Mouse (Mus musculus) liver, embryonic 11.5 days (tissue): ENCODE measurements around the gene Wfdc9. TPM values are rescaled to one million over a fixed set of nuclear protein-coding genes. Genes with fewer than 3 reads are reported as not detected.

ENCODE experiments used
- ATAC-seq: fragments of 200-750 bp; cut with Nextera tagmentation; replicated peaks from 2 replicates; pipeline ENCODE4 v1.8.0; 2017; ENCODE audit warnings: moderate number of reproducible peaks, mild to moderate bottlenecking, moderate TSS enrichment, moderate library complexity; ENCODE audit not compliant: low FRiP score
- DNase-seq: peaks from one replicate; pipeline ENCODE4 v3.0.0-alpha.2; 2017; ENCODE audit warnings: low spot score
- H3K27ac ChIP-seq: fragments of 300-500 bp; sonication (generic); 2 replicates; pipeline ENCODE4 v1.5.1; 2014; ENCODE audit warnings: mild to moderate bottlenecking, low read depth, low read length, control low read depth
- H3K27me3 ChIP-seq: fragments of 300-500 bp; sonication (generic); replicated peaks from 2 replicates; pipeline ENCODE4 v1.6.1; 2014; ENCODE audit warnings: low read length, mixed read lengths; ENCODE audit not compliant: control insufficient read depth, insufficient read depth
- H3K36me3 ChIP-seq: fragments of 300-500 bp; sonication (generic); 2 replicates; pipeline ENCODE4 v1.6.1; 2014; ENCODE audit warnings: mild to moderate bottlenecking, low read length, moderate library complexity, mixed read lengths; ENCODE audit not compliant: control insufficient read depth, insufficient read depth
- H3K4me1 ChIP-seq: fragments of 300-500 bp; sonication (generic); replicated peaks from 2 replicates; pipeline ENCODE4 v1.6.1; 2014; ENCODE audit warnings: low read length, mixed read lengths; ENCODE audit not compliant: control insufficient read depth, insufficient read depth
- H3K4me2 ChIP-seq: fragments of 300-500 bp; sonication (generic); 2 replicates; pipeline ENCODE4 v1.6.1; 2014; ENCODE audit warnings: mild to moderate bottlenecking, control low read depth, moderate library complexity
- H3K4me3 ChIP-seq: fragments of 300-500 bp; sonication (generic); 2 replicates; pipeline ENCODE4 v1.5.1; 2014; ENCODE audit warnings: low read depth, low read length, control low read depth
- H3K9ac ChIP-seq: fragments of 300-500 bp; sonication (generic); 2 replicates; pipeline ENCODE4 v1.6.1; 2014; ENCODE audit warnings: low read depth, low read length, control low read depth
- H3K9me3 ChIP-seq: fragments of 300-500 bp; sonication (generic); 2 replicates; pipeline ENCODE4 v1.6.1; 2016; ENCODE audit warnings: low read length, inconsistent platforms, mixed read lengths; ENCODE audit not compliant: control insufficient read depth
- WGBS: fragments of 180-500 bp; shearing (Covaris S2); extraction: QIAGEN DNeasy Blood & Tissue Kit; methylation state at CpG from one replicate; pipeline ENCODE4 v1.1.7; 2014; 5-methylcytosine and 5-hydroxymethylcytosine counted together
- polyA plus RNA-seq: library from polyadenylated mRNA; unstranded; fragments of >200 nt; fragmentation: Nextera tagmentation; extraction: Ambion mirVana; gene quantifications from 2 replicates; pipeline ENCODE4 v1.2.1, GENCODE M21; 2014

Gene Wfdc9
- polyA plus RNA-seq, 1 experiment from 2014 or later: not detected

DNA sequence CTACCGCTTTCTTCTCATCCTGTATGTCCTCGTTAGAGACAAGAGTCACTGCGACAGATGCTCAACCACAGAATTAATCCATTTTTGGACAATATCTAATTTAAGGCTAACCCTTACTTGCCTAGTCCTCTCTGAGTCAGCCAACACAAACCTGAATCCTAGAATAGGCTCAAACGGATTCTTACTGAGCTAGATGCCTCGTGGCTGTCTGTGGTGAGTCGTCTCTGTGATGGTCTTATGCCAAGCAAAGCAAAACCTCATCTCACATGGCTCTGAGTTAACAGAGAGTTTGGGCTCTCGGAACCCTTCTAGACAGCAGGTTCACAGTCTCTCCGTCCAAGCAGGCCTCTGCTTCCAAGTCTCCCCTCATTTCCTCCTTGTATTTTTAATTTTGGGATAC is 52.0 kb downstream of the Wfdc9 start:
- WGBS: 87% methylated on average over 8 of the region's 8 CpGs

DNA sequence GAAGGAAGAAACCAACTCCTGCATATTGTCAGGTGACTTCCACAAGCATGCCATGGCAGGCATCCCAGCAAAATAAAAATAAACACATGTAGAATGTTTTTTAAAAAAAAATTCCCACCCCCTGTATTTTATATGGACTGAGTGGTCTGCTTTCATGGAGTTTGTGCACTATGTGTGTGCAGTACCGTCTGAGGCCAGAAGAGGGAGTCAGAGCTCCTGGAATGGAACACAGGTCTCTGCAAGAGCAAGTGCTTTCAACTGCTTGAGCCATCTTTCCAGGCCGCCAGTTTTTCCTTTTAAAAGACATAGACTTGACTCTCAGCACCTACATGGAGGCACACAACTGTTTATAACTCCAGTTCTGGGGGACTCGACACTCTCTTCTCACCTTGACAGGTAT is 52.9 kb downstream of the Wfdc9 start:
- no peaks in the 10 kb centered on the region for H3K4me1 ChIP-seq
- H3K27me3 ChIP-seq: no peaks in the 10 kb centered on the region
- H3K27ac ChIP-seq: no peak overlapping the region
- no peaks in the 10 kb centered on the region for H3K36me3 ChIP-seq
- 87% methylated on average over 3 of the region's 3 CpGs for WGBS
- no peak overlapping the region for H3K4me3 ChIP-seq
- no peak overlapping the region for H3K4me2 ChIP-seq
- DNase-seq (no peak), ATAC-seq (no peak)
- no peak overlapping the region for H3K9ac ChIP-seq
- no peaks in the 10 kb centered on the region for H3K9me3 ChIP-seq

More for the DNA sequence above, 52.0 kb downstream of the Wfdc9 start:
- Histone ChIP-seq H3K4me3 (no peak overlapping the region), H3K4me2 (no peak overlapping the region), H3K27me3 (no peaks in the 10 kb centered on the region), H3K4me1 (no peaks in the 10 kb centered on the region), H3K27ac (no peak overlapping the region), H3K9me3 (no peaks in the 10 kb centered on the region), H3K36me3 (no peaks in the 10 kb centered on the region), H3K9ac (no peak overlapping the region)
- ATAC-seq (no peak), DNase-seq (no peak)

DNA sequence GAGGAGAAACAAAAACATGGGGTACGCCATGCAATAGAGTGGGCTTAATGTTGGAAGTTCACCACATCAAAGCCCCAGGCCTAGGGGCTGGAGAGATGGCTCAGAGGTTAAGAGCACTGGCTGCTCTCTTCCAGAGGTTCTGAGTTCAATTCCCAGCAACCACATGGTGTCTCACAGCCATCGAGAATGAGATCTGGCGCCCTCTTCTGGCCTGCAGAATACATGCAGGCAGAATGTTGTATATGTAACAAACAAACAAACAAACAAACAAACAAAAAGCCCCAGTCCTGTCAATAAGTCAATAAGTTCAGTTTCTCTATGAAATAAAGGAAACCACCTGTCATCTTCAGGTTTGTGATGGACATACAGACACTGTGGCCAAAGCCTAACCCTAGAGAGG is 56.2 kb downstream of the Wfdc9 start:
- WGBS: 66% methylated on average over 3 of the region's 3 CpGs
- Histone ChIP-seq H3K9me3 (no peaks in the 10 kb centered on the region), H3K4me1 (no peaks in the 10 kb centered on the region), H3K4me2 (no peak overlapping the region), H3K36me3 (no peaks in the 10 kb centered on the region), H3K27ac (no peak overlapping the region), H3K9ac (no peak overlapping the region), H3K27me3 (no peaks in the 10 kb centered on the region), H3K4me3 (no peak overlapping the region)
- no peak for DNase-seq
- no peak for ATAC-seq

Other genes starting within 250 kb of the Wfdc9 start
- gene Sdc4, start 212.7 kb downstream of the Wfdc9 start, polyA plus RNA-seq: 38.9 and 39.2 TPM in 2 replicates
- gene Sys1, start 199.6 kb downstream of the Wfdc9 start, polyA plus RNA-seq: 49.1 and 52.8 TPM in 2 replicates
- gene Gm20458, start 195.6 kb downstream of the Wfdc9 start, polyA plus RNA-seq: 4.4 and 7.4 TPM in 2 replicates
- not detected in 2 replicates for gene Trp53tg5, start 182.9 kb downstream of the Wfdc9 start, polyA plus RNA-seq
- 2.1 TPM in 2 replicates for gene Dbndd2, start 170.5 kb downstream of the Wfdc9 start, polyA plus RNA-seq
- gene Pigt, start 159.1 kb downstream of the Wfdc9 start, polyA plus RNA-seq: 52.1 and 58.7 TPM in 2 replicates
- 8.2 and 9.1 TPM in 2 replicates for gene Wfdc2, start 94.2 kb downstream of the Wfdc9 start, polyA plus RNA-seq
- gene Spint3, start 83.1 kb downstream of the Wfdc9 start, polyA plus RNA-seq: not detected in 2 replicates
- gene Wfdc6a, start 71.1 kb downstream of the Wfdc9 start, polyA plus RNA-seq: not detected in 2 replicates
- gene Eppin, start 63.0 kb downstream of the Wfdc9 start, polyA plus RNA-seq: not detected in 2 replicates
- gene Wfdc6b, start 43.1 kb downstream of the Wfdc9 start, polyA plus RNA-seq: not detected in 2 replicates
- gene Wfdc8, start 43.0 kb downstream of the Wfdc9 start, polyA plus RNA-seq: not detected in 2 replicates
- not detected in 2 replicates for gene Wfdc16, start 17.8 kb downstream of the Wfdc9 start, polyA plus RNA-seq
- gene Wfdc10, start 537 bp downstream of the Wfdc9 start, polyA plus RNA-seq: not detected in 2 replicates
- gene Wfdc11, start 17.5 kb upstream of the Wfdc9 start, polyA plus RNA-seq: not detected in 2 replicates
- gene Wfdc13, start 28.5 kb upstream of the Wfdc9 start, polyA plus RNA-seq: not detected in 2 replicates
- gene Spint4, start 41.9 kb upstream of the Wfdc9 start, polyA plus RNA-seq: not detected in 2 replicates
- gene Spint5, start 58.7 kb upstream of the Wfdc9 start, polyA plus RNA-seq: not detected in 2 replicates
- 0.18 and 0.38 TPM in 2 replicates for gene Wfdc3, start 89.3 kb upstream of the Wfdc9 start, polyA plus RNA-seq
- gene Dnttip1, start 89.4 kb upstream of the Wfdc9 start, polyA plus RNA-seq: 50.3 and 50.5 TPM in 2 replicates
- gene Ube2c, start 113.3 kb upstream of the Wfdc9 start, polyA plus RNA-seq: 482 and 522 TPM in 2 replicates
- gene Tnnc2, start 123.4 kb upstream of the Wfdc9 start, polyA plus RNA-seq: 0.47 and 1.1 TPM in 2 replicates
- gene Snx21, start 129.2 kb upstream of the Wfdc9 start, polyA plus RNA-seq: 8.3 and 8.4 TPM in 2 replicates
- 23.2 and 23.6 TPM in 2 replicates for gene Acot8, start 148.3 kb upstream of the Wfdc9 start, polyA plus RNA-seq
- 7.3 and 8.7 TPM in 2 replicates for gene Zswim3, start 148.5 kb upstream of the Wfdc9 start, polyA plus RNA-seq
- gene Zswim1, start 166.1 kb upstream of the Wfdc9 start, polyA plus RNA-seq: 13.7 and 15.6 TPM in 2 replicates
- gene Spata25, start 172.0 kb upstream of the Wfdc9 start, polyA plus RNA-seq: not detected in 2 replicates
- 97.2 and 103 TPM in 2 replicates for gene Ctsa, start 176.3 kb upstream of the Wfdc9 start, polyA plus RNA-seq
- gene Neurl2, start 176.9 kb upstream of the Wfdc9 start, polyA plus RNA-seq: 3.9 and 4.9 TPM in 2 replicates
- 9.9 and 10.7 TPM in 2 replicates for gene Pltp, start 201.1 kb upstream of the Wfdc9 start, polyA plus RNA-seq
- 63.9 and 67.5 TPM in 2 replicates for gene Pcif1, start 222.7 kb upstream of the Wfdc9 start, polyA plus RNA-seq